Mouse (Mus musculus) heart, embryonic 15.5 days (tissue): ENCODE measurements around the gene Spink4. TPM values are rescaled to one million over a fixed set of nuclear protein-coding genes. Genes with fewer than 3 reads are reported as not detected.
"Not testable (repeated sequence)": the region's sequence is repeated elsewhere in the genome, so short reads cannot be mapped to it uniquely, and the experiment has no call there.

Experiments
- ATAC-seq: fragments of 200-750 bp; cut with Nextera tagmentation; replicated peaks from 2 replicates; pipeline ENCODE4 v1.8.0; 2017; ENCODE audit warnings: low read depth, moderate TSS enrichment; ENCODE audit not compliant: insufficient number of reproducible peaks, insufficient read depth, low FRiP score
- H3K27ac ChIP-seq: fragments of 300-500 bp; sonication (generic); 2 replicates; pipeline ENCODE4 v1.5.1; 2015; ENCODE audit warnings: mild to moderate bottlenecking, inconsistent platforms
- H3K27me3 ChIP-seq: fragments of 300-500 bp; sonication (generic); 2 replicates; pipeline ENCODE4 v1.6.1; 2015; ENCODE audit warnings: inconsistent platforms
- H3K36me3 ChIP-seq: fragments of 300-500 bp; sonication (generic); 2 replicates; pipeline ENCODE4 v1.6.1; 2015; ENCODE audit warnings: mild to moderate bottlenecking, inconsistent platforms
- H3K4me1 ChIP-seq: fragments of 300-500 bp; sonication (generic); replicated peaks from 2 replicates; pipeline ENCODE4 v1.6.1; 2015; ENCODE audit warnings: inconsistent platforms
- H3K4me2 ChIP-seq: fragments of 300-500 bp; sonication (generic); 2 replicates; pipeline ENCODE4 v1.6.1; 2015; ENCODE audit warnings: inconsistent platforms, mild to moderate bottlenecking, moderate library complexity
- H3K4me3 ChIP-seq: fragments of 300-500 bp; sonication (generic); 2 replicates; pipeline ENCODE4 v1.5.1; 2015; ENCODE audit warnings: mild to moderate bottlenecking, inconsistent platforms
- H3K9ac ChIP-seq: fragments of 300-500 bp; sonication (generic); 2 replicates; pipeline ENCODE4 v1.6.1; 2015; ENCODE audit warnings: mild to moderate bottlenecking, inconsistent platforms
- H3K9me3 ChIP-seq: fragments of 300-500 bp; sonication (generic); replicated peaks from 2 replicates; pipeline ENCODE4 v1.6.1; 2016; ENCODE audit warnings: inconsistent platforms
- WGBS: fragments of 180-500 bp; shearing (Covaris S2); methylation state at CpG from one replicate; pipeline ENCODE4 v1.1.7; 2015; ENCODE audit warnings: mixed read lengths; 5-methylcytosine and 5-hydroxymethylcytosine counted together
- polyA plus RNA-seq: library from polyadenylated mRNA; unstranded; fragments of >200 nt; fragmentation: Nextera tagmentation; extraction: Ambion mirVana; gene quantifications from 2 replicates; pipeline ENCODE4 v1.2.1, GENCODE M21; 2015

Spink4 gene
- polyA plus RNA-seq, 1 experiment from 2014 or later: 8.2 TPM

- H3K9me3 ChIP-seq, H3K4me2 ChIP-seq, ATAC-seq, H3K4me1 ChIP-seq, H3K4me3 ChIP-seq, H3K27ac ChIP-seq, H3K27me3 ChIP-seq, H3K9ac ChIP-seq: not testable (repeated sequence)
- peaks cover 60% of the 10 kb centered on the region for H3K36me3 ChIP-seq
- WGBS: 87% methylated on average over 3 of the region's 3 CpGs
These were observed 14.5 kb downstream of the Spink4 start for GRCm38 (mm10) chr4:40934369-40934768.

DNA sequence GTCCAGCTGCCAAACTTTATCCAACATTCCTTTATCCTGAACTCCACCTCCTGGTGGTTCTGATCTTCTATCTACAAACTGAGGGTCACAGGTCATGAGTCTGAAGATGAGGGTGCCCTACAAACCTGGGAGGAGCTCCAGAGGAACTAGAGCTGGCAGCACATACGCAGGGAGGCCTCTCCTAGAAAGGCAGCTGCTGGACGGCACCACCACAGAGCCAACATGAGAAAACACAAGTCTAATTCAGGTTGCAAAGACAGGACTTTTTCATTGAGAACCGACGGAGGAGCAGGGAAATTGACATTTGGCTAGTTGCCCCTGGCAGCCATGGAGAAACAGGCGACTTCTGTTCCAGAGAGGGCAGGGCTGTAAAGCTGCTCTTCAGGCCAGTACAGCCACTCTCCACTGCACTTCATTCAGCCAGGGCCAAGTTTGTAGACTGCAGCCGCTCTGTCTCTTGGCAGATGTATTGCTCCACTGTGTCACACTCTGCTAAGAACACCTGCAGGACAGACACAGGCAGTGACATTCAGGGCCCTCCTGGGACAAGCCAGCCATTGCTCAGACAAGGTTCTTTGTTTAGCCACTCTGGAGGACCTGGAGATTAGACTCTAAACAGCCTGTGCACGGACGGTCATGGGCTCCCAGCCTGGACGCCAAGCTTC, 16.5 kb downstream of the Spink4 start:
- Histone ChIP-seq H3K27ac (no peak overlapping the region), H3K4me1 (no peaks in the 10 kb centered on the region), H3K36me3 (peaks cover 80% of the 10 kb centered on the region), H3K4me3 (no peak overlapping the region), H3K27me3 (no peaks in the 10 kb centered on the region), H3K9me3 (no peaks in the 10 kb centered on the region), H3K9ac (no peak overlapping the region), H3K4me2 (no peak overlapping the region)
- no peak for ATAC-seq
- WGBS: 68% methylated on average over 9 of the region's 9 CpGs

DNA sequence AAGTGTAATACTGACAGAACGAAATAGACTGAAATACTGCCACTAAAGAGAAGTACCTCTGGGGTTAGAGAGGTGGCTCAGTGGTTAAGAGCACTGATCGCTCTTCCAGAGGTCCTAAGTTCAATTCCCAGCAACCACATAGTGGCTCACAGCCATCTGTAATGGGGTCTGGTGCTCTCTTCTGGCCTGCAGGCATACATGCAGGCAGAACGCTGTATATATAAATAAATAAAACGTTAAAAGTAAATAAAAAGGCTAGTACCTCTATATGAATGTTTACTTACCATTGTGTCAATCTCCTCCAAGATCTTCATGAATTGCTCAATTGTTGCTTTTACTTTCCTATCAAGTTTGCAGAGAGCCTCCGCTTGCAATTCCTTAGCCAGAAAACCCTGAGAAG, 18.9 kb downstream of the Spink4 start:
- H3K4me1 ChIP-seq: no peaks in the 10 kb centered on the region
- 94% methylated on average over 5 of the region's 5 CpGs for WGBS
- no peak for ATAC-seq

GRCm38 (mm10) chr4:40943651-40944050, 23.8 kb downstream of the Spink4 start:
- Histone ChIP-seq H3K4me2 (no peak overlapping the region), H3K4me3 (no peak overlapping the region), H3K27me3 (no peaks in the 10 kb centered on the region), H3K9me3 (no peaks in the 10 kb centered on the region), H3K4me1 (peaks cover 15% of the 10 kb centered on the region), H3K36me3 (peaks cover 71% of the 10 kb centered on the region), H3K9ac (no peak overlapping the region), H3K27ac (no peak overlapping the region)
- ATAC-seq: no peak
- 94% methylated on average over 5 of the region's 5 CpGs for WGBS

More for the DNA sequence above, 18.9 kb downstream of the Spink4 start:
- Histone ChIP-seq H3K4me2 (no peak overlapping the region), H3K9me3 (no peaks in the 10 kb centered on the region), H3K27me3 (no peaks in the 10 kb centered on the region), H3K27ac (no peak overlapping the region), H3K4me3 (no peak overlapping the region), H3K36me3 (peaks cover 89% of the 10 kb centered on the region), H3K9ac (no peak overlapping the region)

- H3K9ac ChIP-seq: peak overlapping the region; percentile 92
- H3K36me3 ChIP-seq: peaks cover 54% of the 10 kb centered on the region
- H3K4me1 ChIP-seq: peaks cover 22% of the 10 kb centered on the region
- ATAC-seq: no peak
- H3K9me3 ChIP-seq: no peaks in the 10 kb centered on the region
- H3K27me3 ChIP-seq: no peaks in the 10 kb centered on the region
- H3K4me2 ChIP-seq: peak overlapping the region; percentile 72
- H3K27ac ChIP-seq: no peak overlapping the region
- 80% methylated on average over 7 of the region's 7 CpGs for WGBS
- peak overlapping the region; percentile 80 for H3K4me3 ChIP-seq
These were observed 26.8 kb downstream of the Spink4 start for GRCm38 (mm10) chr4:40946516-40947121.

- peaks cover 52% of the 10 kb centered on the region for H3K36me3 ChIP-seq
- WGBS: under 1% methylated on average over 40 of the region's 40 CpGs
These were observed 27.8 kb downstream of the Spink4 start for GRCm38 (mm10) chr4:40947565-40948159.

GRCm38 (mm10) chr4:40948160-40948708, 28.4 kb downstream of the Spink4 start, which contains the start of the genes Bag1 and Chmp5:
TSS of gene Bag1 (minus strand) at chr4:40948294.
TSS of gene Chmp5 (plus strand) at chr4:40948407.
- Histone ChIP-seq H3K4me3 (peak within 1 kb of the TSS; percentile 80), H3K4me2 (peak within 1 kb of the TSS; percentile 79), H3K4me1 (peaks cover 22% of the 10 kb centered on the region), H3K9ac (peak within 1 kb of the TSS; percentile 92), H3K36me3 (peaks cover 52% of the 10 kb centered on the region), H3K27ac (peak within 1 kb of the TSS; percentile 89), H3K9me3 (no peaks in the 10 kb centered on the region), H3K27me3 (no peaks in the 10 kb centered on the region)
- under 1% methylated on average over 50 of the region's 50 CpGs for WGBS
- peak; percentile 100 for ATAC-seq

More at GRCm38 (mm10) chr4:40947565-40948159, 27.8 kb downstream of the Spink4 start:
- peak; percentile 60; the same call in 1 of the 2 replicates for ATAC-seq
- peak overlapping the region; percentile 92 for H3K9ac ChIP-seq
- H3K4me2 ChIP-seq: peak overlapping the region; percentile 72
- peak overlapping the region; percentile 89 for H3K27ac ChIP-seq
- H3K4me3 ChIP-seq: peak overlapping the region; percentile 80
- H3K4me1 ChIP-seq: peaks cover 22% of the 10 kb centered on the region
- no peaks in the 10 kb centered on the region for H3K27me3 ChIP-seq
- H3K9me3 ChIP-seq: no peaks in the 10 kb centered on the region

GRCm38 (mm10) chr4:40953521-40953920, 33.7 kb downstream of the Spink4 start:
- 87% methylated on average over 1 of the region's 1 CpGs for WGBS

DNA sequence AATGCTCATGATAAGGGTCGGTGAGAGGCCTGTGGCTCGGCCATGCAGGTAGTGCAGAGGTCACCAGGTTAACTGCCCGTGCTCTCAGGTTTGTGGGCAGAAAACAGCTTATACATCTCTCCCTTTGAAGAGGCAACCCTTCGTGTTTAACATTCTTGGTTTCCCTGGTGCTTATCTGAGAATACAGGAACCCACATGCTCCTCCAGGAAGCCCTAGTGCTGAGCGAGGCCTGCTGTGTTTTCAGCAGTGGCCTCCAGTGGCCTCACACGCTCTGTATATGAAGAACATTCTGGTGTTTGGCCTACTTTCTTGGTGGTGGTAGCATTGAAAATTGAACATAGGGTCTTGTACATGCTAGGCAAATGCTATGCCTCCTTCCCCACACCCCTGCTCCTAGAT, 36.1 kb downstream of the Spink4 start:
- Histone ChIP-seq H3K27me3 (no peaks in the 10 kb centered on the region), H3K4me3 (no peak overlapping the region), H3K9me3 (no peaks in the 10 kb centered on the region), H3K9ac (no peak overlapping the region), H3K36me3 (peaks cover 82% of the 10 kb centered on the region), H3K4me2 (no peak overlapping the region), H3K27ac (no peak overlapping the region), H3K4me1 (no peaks in the 10 kb centered on the region)
- no peak for ATAC-seq
- WGBS: 69% methylated on average over 6 of the region's 6 CpGs

More at GRCm38 (mm10) chr4:40953521-40953920, 33.7 kb downstream of the Spink4 start:
- H3K4me1 ChIP-seq: peaks cover 8% of the 10 kb centered on the region
- H3K4me2 ChIP-seq: no peak overlapping the region
- H3K27me3 ChIP-seq: no peaks in the 10 kb centered on the region
- no peak overlapping the region for H3K9ac ChIP-seq
- ATAC-seq: no peak
- peaks cover 70% of the 10 kb centered on the region for H3K36me3 ChIP-seq
- H3K27ac ChIP-seq: no peak overlapping the region
- no peak overlapping the region for H3K4me3 ChIP-seq
- H3K9me3 ChIP-seq: no peaks in the 10 kb centered on the region

DNA sequence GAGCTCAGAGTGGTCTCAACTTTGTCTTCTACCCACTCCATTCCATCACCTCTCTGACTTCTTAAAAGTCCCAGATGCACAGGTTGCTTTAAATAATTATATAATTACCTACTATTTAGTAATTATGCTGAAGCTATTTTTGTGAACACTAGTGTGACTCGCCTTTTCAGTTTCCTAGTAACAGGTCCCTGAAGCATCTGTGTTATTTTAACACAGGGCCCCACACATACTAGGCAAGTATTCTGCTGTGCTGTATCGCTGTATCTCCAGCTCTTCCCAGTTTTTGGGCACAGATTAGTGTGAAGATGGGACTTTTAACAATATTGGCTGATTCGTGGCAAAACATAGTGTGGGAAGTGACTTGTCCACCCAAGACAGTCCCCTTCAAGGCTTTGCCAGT, 43.7 kb downstream of the Spink4 start:
- no peak overlapping the region for H3K4me3 ChIP-seq
- H3K4me1 ChIP-seq: no peaks in the 10 kb centered on the region
- H3K9me3 ChIP-seq: no peaks in the 10 kb centered on the region
- H3K4me2 ChIP-seq: no peak overlapping the region
- no peak for ATAC-seq
- peaks cover 62% of the 10 kb centered on the region for H3K36me3 ChIP-seq
- WGBS: 82% methylated on average over 3 of the region's 3 CpGs
- no peak overlapping the region for H3K27ac ChIP-seq
- H3K27me3 ChIP-seq: no peaks in the 10 kb centered on the region
- H3K9ac ChIP-seq: no peak overlapping the region

DNA sequence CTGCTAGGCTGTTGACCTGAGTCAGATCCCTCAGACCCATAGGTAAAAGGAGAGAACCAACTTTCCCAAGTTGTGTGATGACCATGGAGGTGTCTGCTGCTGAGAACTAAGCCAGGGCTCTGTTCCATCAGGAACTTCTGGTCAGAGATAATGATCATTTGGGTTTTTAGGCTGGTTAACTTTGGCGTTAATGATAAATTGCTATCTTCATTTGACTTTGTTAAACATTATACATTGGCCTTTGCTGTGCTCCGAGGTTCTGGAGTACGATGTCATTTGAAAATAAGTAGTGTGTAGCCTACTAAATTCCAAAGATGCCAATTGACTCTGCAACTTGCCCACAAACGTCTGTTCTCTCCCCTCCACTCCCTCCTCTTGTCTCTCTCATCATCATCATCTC, 49.3 kb downstream of the Spink4 start:
- H3K9me3 ChIP-seq: no peaks in the 10 kb centered on the region
- no peak overlapping the region for H3K9ac ChIP-seq
- no peak for ATAC-seq
- no peak overlapping the region for H3K4me3 ChIP-seq
- no peak overlapping the region for H3K27ac ChIP-seq
- peaks cover 14% of the 10 kb centered on the region for H3K36me3 ChIP-seq
- H3K27me3 ChIP-seq: no peaks in the 10 kb centered on the region
- 67% methylated on average over 4 of the region's 4 CpGs for WGBS
- H3K4me2 ChIP-seq: no peak overlapping the region
- peaks cover 25% of the 10 kb centered on the region for H3K4me1 ChIP-seq
